Mouse (Mus musculus) natural killer cell, adult 2 months (primary cell): ENCODE data around the gene Spock1.

Experiments used
- DNase-seq, 2 experiments: peaks; one replicate each; pipeline ENCODE4 v3.0.0; 2022; ENCODE audit warnings: low spot score in 2 of 2

The Spock1 gene

GRCm38 (mm10) chr13:57660523-57660922 is 247.6 kb downstream of the Spock1 start:
- DNase-seq: no peak

- DNase-seq: no peak
Measured at GRCm38 (mm10) chr13:57659872-57660271, 248.3 kb downstream of the Spock1 start.

GRCm38 (mm10) chr13:57656606-57657005 is 251.5 kb downstream of the Spock1 start:
- DNase-seq: no peak

- no peak for DNase-seq
Measured at GRCm38 (mm10) chr13:57654362-57654761, 253.8 kb downstream of the Spock1 start.

GRCm38 (mm10) chr13:57651236-57651635 is 256.9 kb downstream of the Spock1 start:
- no peak for DNase-seq

- DNase-seq: no peak
Measured at GRCm38 (mm10) chr13:57648784-57649183, 259.3 kb downstream of the Spock1 start.

GRCm38 (mm10) chr13:57647456-57647855 is 260.7 kb downstream of the Spock1 start:
- DNase-seq: no peak

GRCm38 (mm10) chr13:57643036-57643435 is 265.1 kb downstream of the Spock1 start:
- no peak for DNase-seq

- DNase-seq: no peak
Measured at GRCm38 (mm10) chr13:57641649-57642048, 266.5 kb downstream of the Spock1 start.

- no peak for DNase-seq
Measured at GRCm38 (mm10) chr13:57640968-57641367, 267.2 kb downstream of the Spock1 start.

GRCm38 (mm10) chr13:57638820-57639219 is 269.3 kb downstream of the Spock1 start:
- no peak for DNase-seq

- no peak for DNase-seq
Measured at GRCm38 (mm10) chr13:57637606-57638132, 270.5 kb downstream of the Spock1 start.

- no peak for DNase-seq
Measured at GRCm38 (mm10) chr13:57637080-57637572, 271.0 kb downstream of the Spock1 start.

GRCm38 (mm10) chr13:57636196-57637015 is 271.7 kb downstream of the Spock1 start:
- DNase-seq: no peak

GRCm38 (mm10) chr13:57630532-57630931 is 277.6 kb downstream of the Spock1 start:
- no peak for DNase-seq

- DNase-seq: no peak
Measured at GRCm38 (mm10) chr13:57628218-57628617, 279.9 kb downstream of the Spock1 start.

GRCm38 (mm10) chr13:57626434-57626833 is 281.7 kb downstream of the Spock1 start:
- DNase-seq: no peak

- DNase-seq: no peak
Measured at GRCm38 (mm10) chr13:57623909-57624481, 284.1 kb downstream of the Spock1 start.

- DNase-seq: no peak
Measured at GRCm38 (mm10) chr13:57619079-57619768, 288.9 kb downstream of the Spock1 start.

- DNase-seq: no peak
Measured at GRCm38 (mm10) chr13:57611326-57612171, 296.6 kb downstream of the Spock1 start.

GRCm38 (mm10) chr13:57609946-57610345 is 298.2 kb downstream of the Spock1 start:
- DNase-seq: no peak
